Mouse (Mus musculus) neural tube, embryonic 11.5 days (tissue): ENCODE results near the gene Adh7. TPM values are rescaled to one million over a fixed set of nuclear protein-coding genes. Genes with fewer than 3 reads are reported as not detected.

Experiments used
- ATAC-seq: fragments of 200-750 bp; cut with Nextera tagmentation; 2 replicates; pipeline ENCODE4 v1.8.0; 2017; ENCODE audit warnings: moderate number of reproducible peaks, mild to moderate bottlenecking, moderate TSS enrichment, moderate library complexity; ENCODE audit not compliant: insufficient read depth, low FRiP score, low TSS enrichment
- DNase-seq: peaks from one replicate; pipeline ENCODE4 v3.0.0-alpha.2; 2015; ENCODE audit warnings: low spot score
- H3K27ac ChIP-seq: fragments of 300-500 bp; sonication (generic); 2 replicates; pipeline ENCODE4 v1.5.1; 2014; ENCODE audit warnings: low read depth, mild to moderate bottlenecking, low read length
- H3K27me3 ChIP-seq: fragments of 300-500 bp; sonication (generic); 2 replicates; pipeline ENCODE4 v1.6.1; 2014; ENCODE audit warnings: mild to moderate bottlenecking, low read length, mixed read lengths; ENCODE audit not compliant: control insufficient read depth, insufficient read depth
- H3K36me3 ChIP-seq: fragments of 300-500 bp; sonication (generic); 2 replicates; pipeline ENCODE4 v1.6.1; 2014; ENCODE audit warnings: mild to moderate bottlenecking, low read length, moderate library complexity, mixed read lengths; ENCODE audit not compliant: control insufficient read depth, insufficient read depth
- H3K4me1 ChIP-seq: fragments of 300-500 bp; sonication (generic); 2 replicates; pipeline ENCODE4 v1.6.1; 2014; ENCODE audit warnings: low read length, mixed read lengths; ENCODE audit not compliant: control insufficient read depth, insufficient read depth
- H3K4me2 ChIP-seq: fragments of 300-500 bp; sonication (generic); 2 replicates; pipeline ENCODE4 v1.6.1; 2014; ENCODE audit warnings: low read depth, mild to moderate bottlenecking, moderate library complexity
- H3K4me3 ChIP-seq: fragments of 300-500 bp; sonication (generic); 2 replicates; pipeline ENCODE4 v1.5.1; 2014; ENCODE audit warnings: low read depth, low read length
- H3K9ac ChIP-seq: fragments of 300-500 bp; sonication (generic); 2 replicates; pipeline ENCODE4 v1.6.1; 2014; ENCODE audit warnings: mild to moderate bottlenecking, low read length
- H3K9me3 ChIP-seq: fragments of 300-500 bp; sonication (generic); 2 replicates; pipeline ENCODE4 v1.6.1; 2016; ENCODE audit warnings: low read length; ENCODE audit not compliant: control insufficient read depth
- WGBS: fragments of 180-500 bp; shearing (Covaris S2); extraction: QIAGEN DNeasy Blood & Tissue Kit; methylation state at CpG from one replicate; pipeline ENCODE4 v1.1.7; 2014; 5-methylcytosine and 5-hydroxymethylcytosine counted together
- polyA plus RNA-seq: library from polyadenylated mRNA; unstranded; fragments of >200 nt; fragmentation: Nextera tagmentation; extraction: Ambion mirVana; gene quantifications from 2 replicates; pipeline ENCODE4 v1.2.1, GENCODE M21; 2014

The Adh7 gene
- polyA plus RNA-seq, 1 experiment from 2014 or later = 0.13 TPM

DNA sequence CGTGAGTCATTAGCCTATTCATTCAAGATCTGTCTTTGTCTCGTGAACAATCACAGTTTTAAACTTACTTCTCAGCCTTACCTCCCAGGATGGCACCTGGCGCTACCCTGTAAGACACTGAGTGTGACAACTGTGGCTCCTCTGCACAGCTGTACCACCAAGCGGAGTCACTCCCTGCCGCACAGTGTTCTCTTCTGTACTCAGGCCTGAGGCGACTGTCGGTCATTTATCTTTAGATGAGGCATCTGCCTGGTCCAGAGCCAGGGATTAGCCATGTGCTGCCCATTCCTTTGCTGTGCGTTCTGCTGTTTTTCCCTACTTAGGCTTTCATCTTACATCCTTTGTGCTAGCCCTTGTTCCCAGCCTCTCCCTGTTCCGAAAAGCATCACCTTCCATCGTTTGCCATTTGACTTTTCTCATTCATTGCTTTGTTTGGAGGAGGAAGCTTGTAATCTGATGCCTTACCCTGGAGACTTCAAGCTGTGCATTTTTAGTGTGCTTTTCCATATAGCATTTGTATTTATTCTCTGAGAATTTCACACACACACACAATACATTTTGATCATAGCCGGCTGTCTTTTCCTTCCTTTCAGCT is 2.1 kb upstream of the Adh7 start:
- Histone ChIP-seq H3K36me3 (no peaks in the 10 kb centered on the region), H3K9me3 (no peaks in the 10 kb centered on the region), H3K4me1 (no peaks in the 10 kb centered on the region), H3K4me3 (no peak overlapping the region), H3K9ac (no peak overlapping the region), H3K4me2 (no peak overlapping the region), H3K27me3 (no peaks in the 10 kb centered on the region), H3K27ac (no peak overlapping the region)
- peak; percentile 43 for DNase-seq
- ATAC-seq = peak; percentile 78; the same call in 1 of the 2 replicates
- 36% methylated on average over 11 of the region's 11 CpGs for WGBS

DNA sequence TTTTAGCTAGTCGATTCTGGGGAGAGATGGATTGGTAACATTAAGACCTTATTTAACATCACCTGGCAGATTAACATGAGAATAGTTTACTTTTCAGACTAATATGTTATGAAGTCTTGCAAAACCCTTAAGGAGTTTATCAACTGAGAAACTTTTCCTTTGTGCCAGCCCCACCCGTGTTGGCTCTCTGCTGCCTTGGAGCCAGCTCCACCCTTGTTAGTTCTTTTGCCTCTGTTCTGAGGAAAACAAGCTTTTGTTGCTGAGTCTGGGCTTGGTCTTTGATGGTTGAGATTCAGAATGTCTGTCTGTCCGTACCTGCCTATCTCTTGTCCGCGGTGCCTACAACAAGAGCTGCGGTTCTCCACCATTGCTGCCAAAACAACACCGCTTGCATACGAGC is 1.5 kb upstream of the Adh7 start:
- WGBS = 86% methylated on average over 8 of the region's 8 CpGs
- Histone ChIP-seq H3K4me1 (no peaks in the 10 kb centered on the region), H3K4me3 (no peak overlapping the region), H3K36me3 (no peaks in the 10 kb centered on the region), H3K27ac (no peak overlapping the region), H3K9me3 (no peaks in the 10 kb centered on the region), H3K9ac (no peak overlapping the region), H3K27me3 (no peaks in the 10 kb centered on the region), H3K4me2 (no peak overlapping the region)
- DNase-seq (no peak), ATAC-seq (no peak)

GRCm38 (mm10) chr3:138221116-138221515 is 3.6 kb downstream of the Adh7 start:
- Histone ChIP-seq H3K27ac (no peak overlapping the region), H3K4me3 (no peak overlapping the region), H3K9ac (no peak overlapping the region), H3K36me3 (no peaks in the 10 kb centered on the region), H3K4me2 (no peak overlapping the region), H3K9me3 (no peaks in the 10 kb centered on the region), H3K4me1 (no peaks in the 10 kb centered on the region), H3K27me3 (no peaks in the 10 kb centered on the region)
- 88% methylated on average over 11 of the region's 11 CpGs for WGBS
- ATAC-seq (no peak), DNase-seq (no peak)

GRCm38 (mm10) chr3:138222511-138222910 is 5.0 kb downstream of the Adh7 start:
- H3K9ac ChIP-seq = no peak overlapping the region
- H3K4me1 ChIP-seq = no peaks in the 10 kb centered on the region
- ATAC-seq (no peak), DNase-seq (no peak)
- no peaks in the 10 kb centered on the region for H3K36me3 ChIP-seq
- H3K27ac ChIP-seq = no peak overlapping the region
- no peaks in the 10 kb centered on the region for H3K27me3 ChIP-seq
- H3K4me3 ChIP-seq = no peak overlapping the region
- no peaks in the 10 kb centered on the region for H3K9me3 ChIP-seq
- 68% methylated on average over 4 of the region's 4 CpGs for WGBS
- no peak overlapping the region for H3K4me2 ChIP-seq

- H3K9me3 ChIP-seq = no peaks in the 10 kb centered on the region
- ATAC-seq (peak; percentile 81), DNase-seq (peak; percentile 53)
- no peaks in the 10 kb centered on the region for H3K36me3 ChIP-seq
- WGBS = 48% methylated on average over 5 of the region's 5 CpGs
- no peaks in the 10 kb centered on the region for H3K27me3 ChIP-seq
- no peak overlapping the region for H3K4me3 ChIP-seq
- no peak overlapping the region for H3K9ac ChIP-seq
- H3K27ac ChIP-seq = no peak overlapping the region
- H3K4me2 ChIP-seq = no peak overlapping the region
- no peaks in the 10 kb centered on the region for H3K4me1 ChIP-seq
Measured at GRCm38 (mm10) chr3:138222952-138223351, 5.4 kb downstream of the Adh7 start.

- H3K27me3 ChIP-seq = no peaks in the 10 kb centered on the region
- no peak overlapping the region for H3K9ac ChIP-seq
- H3K36me3 ChIP-seq = no peaks in the 10 kb centered on the region
- H3K4me3 ChIP-seq = no peak overlapping the region
- WGBS = 92% methylated on average over 13 of the region's 13 CpGs
- no peaks in the 10 kb centered on the region for H3K4me1 ChIP-seq
- no peaks in the 10 kb centered on the region for H3K9me3 ChIP-seq
- DNase-seq (no peak), ATAC-seq (no peak)
- no peak overlapping the region for H3K4me2 ChIP-seq
- H3K27ac ChIP-seq = no peak overlapping the region
Measured at GRCm38 (mm10) chr3:138224363-138224954, 6.9 kb downstream of the Adh7 start.

DNA sequence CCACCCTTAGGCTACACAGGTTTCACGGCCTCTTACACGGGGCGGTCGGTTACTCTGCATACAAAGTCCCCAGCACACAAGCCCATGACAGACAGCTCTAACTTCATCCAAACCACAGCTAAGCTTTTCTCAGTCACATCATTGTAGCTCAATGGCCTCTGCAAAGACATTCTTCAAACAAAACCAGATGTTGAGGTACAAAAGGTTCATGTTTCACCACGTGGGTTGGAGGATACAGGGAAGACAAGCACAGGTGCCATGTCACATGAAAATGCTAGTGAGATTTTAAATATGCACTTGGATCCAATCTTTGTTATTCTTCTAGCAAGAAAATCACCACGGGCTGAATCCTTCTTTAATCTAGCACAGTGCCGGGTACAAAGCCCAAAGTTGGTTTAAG is 7.8 kb downstream of the Adh7 start:
- H3K9me3 ChIP-seq = no peaks in the 10 kb centered on the region
- no peaks in the 10 kb centered on the region for H3K36me3 ChIP-seq
- H3K27ac ChIP-seq = no peak overlapping the region
- no peak overlapping the region for H3K4me2 ChIP-seq
- 77% methylated on average over 7 of the region's 7 CpGs for WGBS
- no peak for ATAC-seq
- DNase-seq = no peak
- no peak overlapping the region for H3K4me3 ChIP-seq
- no peaks in the 10 kb centered on the region for H3K4me1 ChIP-seq
- no peaks in the 10 kb centered on the region for H3K27me3 ChIP-seq
- no peak overlapping the region for H3K9ac ChIP-seq

DNA sequence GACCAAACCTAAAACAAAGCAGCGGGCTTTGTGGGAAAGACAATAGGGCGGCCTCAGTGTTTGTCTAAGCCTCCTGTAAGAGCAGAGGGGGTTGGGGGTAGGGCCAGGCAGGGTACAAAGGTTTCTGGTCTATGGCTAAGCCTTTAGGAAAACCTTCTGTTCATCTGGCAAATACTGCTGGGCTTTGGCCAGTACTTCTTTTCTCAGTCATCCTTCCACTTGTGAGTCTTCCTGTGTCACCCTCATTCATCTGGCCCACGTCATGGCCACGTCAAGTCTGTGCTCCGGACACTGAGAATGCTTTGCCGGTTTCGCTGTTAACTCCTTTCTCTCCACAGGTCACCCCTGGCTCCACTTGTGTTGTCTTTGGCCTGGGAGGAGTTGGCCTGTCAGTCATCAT is 8.3 kb downstream of the Adh7 start:
- ATAC-seq = no peak
- H3K27ac ChIP-seq = no peak overlapping the region
- H3K4me3 ChIP-seq = no peak overlapping the region
- H3K9ac ChIP-seq = no peak overlapping the region
- no peaks in the 10 kb centered on the region for H3K36me3 ChIP-seq
- WGBS = 54% methylated on average over 7 of the region's 7 CpGs
- DNase-seq = no peak
- no peaks in the 10 kb centered on the region for H3K27me3 ChIP-seq
- H3K4me1 ChIP-seq = no peaks in the 10 kb centered on the region
- no peaks in the 10 kb centered on the region for H3K9me3 ChIP-seq
- H3K4me2 ChIP-seq = no peak overlapping the region

DNA sequence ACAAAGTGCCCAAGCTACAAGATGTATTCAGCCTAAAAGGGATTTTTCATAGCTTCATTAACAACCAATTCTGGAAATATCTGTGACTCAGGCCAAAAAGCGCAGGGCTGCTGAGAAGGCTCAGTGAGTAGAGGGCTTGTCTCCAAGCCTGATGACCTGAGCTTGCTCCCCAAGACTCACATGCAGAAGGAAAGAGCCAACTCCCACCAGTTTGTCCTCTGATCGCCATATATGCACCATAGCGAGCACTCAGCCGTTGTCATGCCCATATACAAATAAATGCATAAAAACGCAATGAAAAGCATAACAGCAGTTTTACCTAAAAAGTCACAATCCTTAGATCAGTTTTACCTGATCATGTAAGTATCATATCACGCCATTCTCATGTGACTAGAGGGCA is 8.9 kb downstream of the Adh7 start:
- Histone ChIP-seq H3K27ac (no peak overlapping the region), H3K9me3 (no peaks in the 10 kb centered on the region), H3K4me2 (no peak overlapping the region), H3K9ac (no peak overlapping the region), H3K4me1 (no peaks in the 10 kb centered on the region), H3K4me3 (no peak overlapping the region), H3K27me3 (no peaks in the 10 kb centered on the region), H3K36me3 (no peaks in the 10 kb centered on the region)
- WGBS = 93% methylated on average over 6 of the region's 6 CpGs
- DNase-seq = no peak
- no peak for ATAC-seq
